Mouse (Mus musculus) ES-Bruce4 (cell line): Measurements from ENCODE around the gene Plppr5. TPM values are rescaled to one million over a fixed set of nuclear protein-coding genes. Genes with fewer than 3 reads are reported as not detected.

ENCODE experiments used
- H3K27ac ChIP-seq: 2 replicates; pipeline ENCODE4 v1.5.1; 2012; ENCODE audit warnings: low read length, inconsistent platforms; ENCODE audit not compliant: insufficient read depth
- H3K27me3 ChIP-seq: 2 replicates; pipeline ENCODE4 v1.6.1; 2012; ENCODE audit warnings: mild to moderate bottlenecking, low read length, inconsistent platforms; ENCODE audit not compliant: control insufficient read depth, poor library complexity, insufficient read depth, severe bottlenecking
- H3K36me3 ChIP-seq: 2 replicates; pipeline ENCODE4 v1.6.1; 2012; ENCODE audit warnings: inconsistent platforms, mild to moderate bottlenecking, low read length, moderate library complexity; ENCODE audit not compliant: control insufficient read depth, poor library complexity, insufficient read depth, severe bottlenecking
- H3K4me1 ChIP-seq: one replicate; pipeline ENCODE4 v1.8.1; 2011; ENCODE audit warnings: low read length; ENCODE audit not compliant: control insufficient read depth, insufficient read depth
- H3K4me3 ChIP-seq: 2 replicates; pipeline ENCODE4 v1.5.1; 2011; ENCODE audit warnings: low read depth, mild to moderate bottlenecking, low read length
- H3K9ac ChIP-seq: 2 replicates; pipeline ENCODE4 v1.6.1; 2012; ENCODE audit warnings: low read depth, mild to moderate bottlenecking, inconsistent platforms; ENCODE audit not compliant: poor library complexity, severe bottlenecking
- H3K9me3 ChIP-seq: replicated peaks from 2 replicates; pipeline ENCODE4 v1.6.1; 2012; ENCODE audit warnings: mild to moderate bottlenecking, low read length, inconsistent platforms; ENCODE audit not compliant: control insufficient read depth, poor library complexity, insufficient read depth, severe bottlenecking
- CTCF ChIP-seq: IDR thresholded peaks from one replicate; pipeline ENCODE4 v1.8.1; 2011; ENCODE audit warnings: low read depth, low read length
- EP300 ChIP-seq: IDR thresholded peaks from 2 replicates; pipeline ENCODE4 v1.6.1; 2011; ENCODE audit warnings: low read depth, low read length; ENCODE audit not compliant: insufficient read depth
- POLR2A ChIP-seq: IDR thresholded peaks from one replicate; pipeline ENCODE4 v1.8.1; 2011; ENCODE audit warnings: low read length; ENCODE audit not compliant: insufficient read depth
- polyA plus RNA-seq: library from polyadenylated mRNA; stranded (reverse); fragments of >200 nt; gene quantifications from 2 replicates; pipeline ENCODE4 v1.2.4, GENCODE M21; 2011; ENCODE audit warnings: low read depth; ENCODE audit not compliant: missing spikeins, insufficient read depth, insufficient read length

Plppr5 gene
- polyA plus RNA-seq, 1 experiment, result not detected

GRCm38 (mm10) chr3:117577349-117577748 lies 2.7 kb downstream of the Plppr5 start:
- Histone ChIP-seq H3K27ac (no peak overlapping the region), H3K9ac (no peak overlapping the region), H3K4me1 (no peaks in the 10 kb centered on the region), H3K27me3 (peaks cover 13% of the 10 kb centered on the region), H3K36me3 (no peaks in the 10 kb centered on the region), H3K4me3 (no peak overlapping the region), H3K9me3 (no peaks in the 10 kb centered on the region)
- TF ChIP-seq POLR2A (no peak), EP300 (no peak)

- Histone ChIP-seq H3K9me3 (no peaks in the 10 kb centered on the region), H3K27ac (no peak overlapping the region), H3K9ac (no peak overlapping the region), H3K27me3 (no peaks in the 10 kb centered on the region), H3K4me1 (no peaks in the 10 kb centered on the region), H3K4me3 (no peak overlapping the region), H3K36me3 (no peaks in the 10 kb centered on the region)
- TF ChIP-seq EP300 (no peak), POLR2A (no peak), CTCF (no peak)
Measured at GRCm38 (mm10) chr3:117582628-117583027, 8.0 kb downstream of the Plppr5 start.

- TF ChIP-seq EP300 (no peak), CTCF (no peak), POLR2A (no peak)
Measured at GRCm38 (mm10) chr3:117602404-117602803, 27.8 kb downstream of the Plppr5 start.

GRCm38 (mm10) chr3:117603458-117603857 lies 28.8 kb downstream of the Plppr5 start:
- Histone ChIP-seq H3K27ac (no peak overlapping the region), H3K4me1 (no peaks in the 10 kb centered on the region), H3K36me3 (no peaks in the 10 kb centered on the region), H3K27me3 (no peaks in the 10 kb centered on the region), H3K9me3 (no peaks in the 10 kb centered on the region), H3K4me3 (no peak overlapping the region), H3K9ac (no peak overlapping the region)
- TF ChIP-seq POLR2A (no peak), CTCF (no peak), EP300 (no peak)

More at GRCm38 (mm10) chr3:117602404-117602803, 27.8 kb downstream of the Plppr5 start:
- H3K9ac ChIP-seq, result no peak overlapping the region
- no peaks in the 10 kb centered on the region for H3K27me3 ChIP-seq
- no peak overlapping the region for H3K27ac ChIP-seq
- no peaks in the 10 kb centered on the region for H3K36me3 ChIP-seq
- no peaks in the 10 kb centered on the region for H3K4me1 ChIP-seq
- no peaks in the 10 kb centered on the region for H3K9me3 ChIP-seq
- no peak overlapping the region for H3K4me3 ChIP-seq

- H3K4me3 ChIP-seq, result no peak overlapping the region
- TF ChIP-seq EP300 (no peak), POLR2A (no peak), CTCF (no peak)
- H3K9ac ChIP-seq, result no peak overlapping the region
- H3K27ac ChIP-seq, result no peak overlapping the region
- H3K4me1 ChIP-seq, result no peaks in the 10 kb centered on the region
- H3K36me3 ChIP-seq, result no peaks in the 10 kb centered on the region
- H3K9me3 ChIP-seq, result no peaks in the 10 kb centered on the region
- no peaks in the 10 kb centered on the region for H3K27me3 ChIP-seq
Measured at GRCm38 (mm10) chr3:117606383-117606782, 31.7 kb downstream of the Plppr5 start.

GRCm38 (mm10) chr3:117611453-117611852 lies 36.8 kb downstream of the Plppr5 start:
- H3K4me3 ChIP-seq, result no peak overlapping the region
- H3K27me3 ChIP-seq, result no peaks in the 10 kb centered on the region
- H3K9me3 ChIP-seq, result no peaks in the 10 kb centered on the region
- H3K4me1 ChIP-seq, result no peaks in the 10 kb centered on the region
- no peak overlapping the region for H3K9ac ChIP-seq
- no peak for TF ChIP-seq POLR2A
- H3K36me3 ChIP-seq, result no peaks in the 10 kb centered on the region
- no peak overlapping the region for H3K27ac ChIP-seq
